ENCODE assay signal across 32 mouse cellular contexts in the genomic region with DNA sequence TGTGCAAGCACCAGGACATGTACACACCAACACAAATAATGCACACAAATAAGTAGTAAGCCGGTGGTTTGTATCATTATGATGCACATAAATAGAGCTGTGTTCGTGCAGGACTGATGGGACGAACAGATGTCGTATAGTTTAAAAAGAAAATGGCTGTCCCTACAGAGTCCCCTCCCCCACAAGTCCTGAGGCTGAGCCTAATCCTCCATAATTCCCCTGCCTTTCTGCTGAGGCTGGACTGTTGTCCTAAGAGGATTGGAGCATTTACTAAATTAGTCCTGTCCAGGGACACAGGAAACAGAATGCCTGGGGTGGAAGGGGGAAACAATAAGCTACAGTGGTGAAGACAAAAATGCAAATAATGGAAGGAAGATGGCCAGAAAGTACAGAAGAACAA. TPM values are rescaled to one million over a fixed set of nuclear protein-coding genes. Genes with fewer than 3 reads are reported as not detected.
DNase-seq lines count a peak whose midpoint lies in the region; ATAC-seq lines count a peak whose summit lies in the region.
"Had no signal": no experiment of that assay in that cellular context is flagged by ENCODE, and none has a peak within 500 bp of the region (broad histone marks: within the 10 kb centered on the region; RNA-seq: fewer than 3 reads in every experiment).

No protein-coding gene starts in this region.

- H3K9ac ChIP-seq in midbrain, embryonic 12.5 days (replicated peaks): no peak overlapping the region
- H3K9ac ChIP-seq in midbrain, embryonic 16.5 days (ENCODE audit: low read depth, low read length): no peak overlapping the region
- no peak overlapping the region for H3K9ac ChIP-seq in midbrain, embryonic 14.5 days (replicated peaks; ENCODE audit: low read length)
- H3K9ac ChIP-seq: embryonic facial prominence, embryonic 12.5 days; embryonic facial prominence, embryonic 15.5 days; forebrain, postnatal 0 days; heart, embryonic 13.5 days; hindbrain, embryonic 14.5 days had no signal

- H3K36me3 ChIP-seq in midbrain, embryonic 12.5 days: no peaks in the 10 kb centered on the region
- H3K36me3 ChIP-seq in midbrain, embryonic 16.5 days (ENCODE audit: control insufficient read depth, insufficient read depth, low read length): no peaks in the 10 kb centered on the region
- no peaks in the 10 kb centered on the region for H3K36me3 ChIP-seq in midbrain, embryonic 14.5 days (ENCODE audit: control insufficient read depth, insufficient read depth, low read length)
- H3K36me3 ChIP-seq: embryonic facial prominence, embryonic 12.5 days; embryonic facial prominence, embryonic 15.5 days; heart, embryonic 13.5 days had no signal

- ATAC-seq in midbrain, embryonic 12.5 days (ENCODE audit: low FRiP score, low read depth): peak; percentile 69
- ATAC-seq in midbrain, embryonic 16.5 days: no peak
- ATAC-seq in midbrain, embryonic 14.5 days (ENCODE audit: low FRiP score, low TSS enrichment): peak; percentile 43; the same call in 1 of the 2 replicates
- ATAC-seq: CD4-positive, CD25-positive, alpha-beta regulatory T cell, adult 4 months; forebrain, embryonic 14.5 days; forebrain, postnatal 0 days; hindbrain, postnatal 0 days had no signal

- no peaks in the 10 kb centered on the region for H3K9me3 ChIP-seq in midbrain, embryonic 12.5 days
- no peaks in the 10 kb centered on the region for H3K9me3 ChIP-seq in midbrain, embryonic 16.5 days (replicated peaks; ENCODE audit: control insufficient read depth, low read length, poor library complexity, severe bottlenecking)
- H3K9me3 ChIP-seq in midbrain, embryonic 14.5 days (ENCODE audit: control insufficient read depth, low read length): no peaks in the 10 kb centered on the region
- H3K9me3 ChIP-seq: embryonic facial prominence, embryonic 12.5 days; embryonic facial prominence, embryonic 15.5 days; heart, embryonic 13.5 days had no signal

- H3K4me2 ChIP-seq in midbrain, embryonic 12.5 days (replicated peaks): no peak overlapping the region
- no peak overlapping the region for H3K4me2 ChIP-seq in midbrain, embryonic 16.5 days (ENCODE audit: low read length)
- H3K4me2 ChIP-seq in midbrain, embryonic 14.5 days (ENCODE audit: low read length): no peak overlapping the region
- H3K4me2 ChIP-seq: embryonic facial prominence, embryonic 12.5 days; embryonic facial prominence, embryonic 15.5 days; heart, embryonic 13.5 days; hindbrain, embryonic 14.5 days had no signal

- H3K27me3 ChIP-seq in midbrain, embryonic 12.5 days: no peaks in the 10 kb centered on the region
- H3K27me3 ChIP-seq in midbrain, embryonic 16.5 days (ENCODE audit: control insufficient read depth, insufficient read depth, low read depth, low read length): no peaks in the 10 kb centered on the region
- no peaks in the 10 kb centered on the region for H3K27me3 ChIP-seq in midbrain, embryonic 14.5 days (ENCODE audit: control insufficient read depth, insufficient read depth, low read length)
- H3K27me3 ChIP-seq: embryonic facial prominence, embryonic 12.5 days; embryonic facial prominence, embryonic 15.5 days; heart, embryonic 13.5 days had no signal

- no peaks in the 10 kb centered on the region for H3K4me1 ChIP-seq in midbrain, embryonic 12.5 days
- H3K4me1 ChIP-seq in midbrain, embryonic 16.5 days (ENCODE audit: control insufficient read depth, insufficient read depth, low read length): no peaks in the 10 kb centered on the region; the same call in 1 of the 2 replicates
- H3K4me1 ChIP-seq in midbrain, embryonic 14.5 days (ENCODE audit: control insufficient read depth, insufficient read depth, low read length): no peaks in the 10 kb centered on the region
- H3K4me1 ChIP-seq: embryonic facial prominence, embryonic 12.5 days; embryonic facial prominence, embryonic 15.5 days; heart, embryonic 13.5 days had no signal

- DNase-seq in midbrain, embryonic 14.5 days: peak; percentile 58
- peak; percentile 90 for DNase-seq in retina, postnatal 1 day
- DNase-seq in gastrocnemius, postnatal 25 days: no peak
- DNase-seq in layer of hippocampus, adult 9-11 months: no peak
- DNase-seq: adrenal gland, adult 2 months; adrenal gland, postnatal 25 days; cerebellum, adult 18-20 months; cerebellum, adult 9-10 months; cerebellum, postnatal 25 days; forebrain, postnatal 0 days; gastrocnemius, adult 2 months; gastrocnemius, postnatal 14 days; heart, adult 18-20 months; heart, postnatal 14 days; heart, postnatal 4 days had no signal

- WGBS in midbrain, embryonic 12.5 days: 37% methylated on average over 4 of the region's 4 CpGs
- 23% methylated on average over 4 of the region's 4 CpGs for WGBS in midbrain, embryonic 16.5 days
- 15% methylated on average over 4 of the region's 4 CpGs for WGBS in midbrain, embryonic 14.5 days

- H3K4me3 ChIP-seq in midbrain, embryonic 12.5 days: no peak overlapping the region
- no peak overlapping the region for H3K4me3 ChIP-seq in midbrain, embryonic 16.5 days (ENCODE audit: low read depth, low read length)
- H3K4me3 ChIP-seq in midbrain, embryonic 14.5 days (replicated peaks; ENCODE audit: low read depth, low read length): no peak overlapping the region
- H3K4me3 ChIP-seq: embryonic facial prominence, embryonic 12.5 days; embryonic facial prominence, embryonic 15.5 days; gastrocnemius, adult 2 months; heart, embryonic 13.5 days had no signal

- 0 out of 2 replicates have a peak overlapping the region, but pooled peaks have one; percentile 4 for H3K27ac ChIP-seq in midbrain, embryonic 12.5 days (replicated peaks)
- no peak overlapping the region for H3K27ac ChIP-seq in midbrain, embryonic 16.5 days (ENCODE audit: low read length)
- H3K27ac ChIP-seq in midbrain, embryonic 14.5 days (replicated peaks; ENCODE audit: low read depth, low read length): no peak overlapping the region
- H3K27ac ChIP-seq: embryonic facial prominence, embryonic 12.5 days; embryonic facial prominence, embryonic 15.5 days; gastrocnemius, adult 2 months; heart, embryonic 13.5 days; hindbrain, embryonic 14.5 days; hindbrain, postnatal 0 days had no signal

RNA-seq across cellular contexts. Expression of gene Crx, which starts 15.7 kb away (rescaled TPM):
- 0.58 and 0.94 TPM in 2 replicates for polyA plus RNA-seq in midbrain, embryonic 12.5 days (2016; fragmentation: Nextera tagmentation; extraction: Ambion mirVana)
- polyA plus RNA-seq in midbrain, embryonic 16.5 days (2015; fragmentation: Nextera tagmentation; extraction: Ambion mirVana): 0.24 and 0.27 TPM in 2 replicates
- polyA plus RNA-seq in midbrain, embryonic 14.5 days (2014; fragmentation: Nextera tagmentation; extraction: Ambion mirVana): 0.18 TPM in 1 of 2 replicates, not detected in the other
- total RNA-seq in gastrocnemius, postnatal 25 days (2021): not detected
- total RNA-seq: adrenal gland, adult 2 months; adrenal gland, postnatal 25 days; common myeloid progenitor, adult 5-6 weeks; gastrocnemius, adult 2 months; gastrocnemius, postnatal 14 days; heart, adult 18-20 months; heart, postnatal 14 days; heart, postnatal 4 days; hindbrain, postnatal 0 days; MEL had no signal
- polyA plus RNA-seq: adrenal gland, adult 2 months; C2C12; CD4-positive, CD25-positive, alpha-beta regulatory T cell, adult 4 months; embryonic facial prominence, embryonic 12.5 days; forebrain, embryonic 11.5 days; gonadal fat pad, adult 2 months; heart, embryonic 13.5 days; heart, embryonic 16.5 days; hindbrain, embryonic 11.5 days; hindbrain, embryonic 14.5 days; hindbrain, postnatal 0 days had no signal

RNA-seq across cellular contexts. Expression of gene Crxos, which starts 18.3 kb away (rescaled TPM):
- 0.51 and 0.73 TPM in 2 replicates for polyA plus RNA-seq in midbrain, embryonic 12.5 days (2016; fragmentation: Nextera tagmentation; extraction: Ambion mirVana)
- polyA plus RNA-seq in midbrain, embryonic 16.5 days (2015; fragmentation: Nextera tagmentation; extraction: Ambion mirVana): not detected in 2 replicates
- 0.22 TPM in 1 of 2 replicates, not detected in the other for polyA plus RNA-seq in midbrain, embryonic 14.5 days (2014; fragmentation: Nextera tagmentation; extraction: Ambion mirVana)
- not detected for total RNA-seq in gastrocnemius, postnatal 25 days (2021)
- total RNA-seq: adrenal gland, adult 2 months; adrenal gland, postnatal 25 days; common myeloid progenitor, adult 5-6 weeks; forebrain, postnatal 0 days; gastrocnemius, adult 2 months; gastrocnemius, postnatal 14 days; heart, adult 18-20 months; heart, postnatal 14 days; heart, postnatal 4 days; hindbrain, postnatal 0 days; MEL had no signal
- polyA plus RNA-seq: C2C12; embryonic facial prominence, embryonic 12.5 days; embryonic facial prominence, embryonic 15.5 days; forebrain, embryonic 11.5 days; forebrain, embryonic 14.5 days; forebrain, postnatal 0 days; gonadal fat pad, adult 2 months; heart, embryonic 13.5 days; heart, embryonic 16.5 days; hindbrain, embryonic 11.5 days had no signal

RNA-seq across cellular contexts. Expression of gene Obox6, which starts 24.6 kb away (rescaled TPM):
- polyA plus RNA-seq in midbrain, embryonic 12.5 days (2016; fragmentation: Nextera tagmentation; extraction: Ambion mirVana): not detected in 2 replicates
- polyA plus RNA-seq in midbrain, embryonic 16.5 days (2015; fragmentation: Nextera tagmentation; extraction: Ambion mirVana): not detected in 2 replicates
- polyA plus RNA-seq in midbrain, embryonic 14.5 days (2014; fragmentation: Nextera tagmentation; extraction: Ambion mirVana): not detected in 2 replicates
- total RNA-seq in gastrocnemius, postnatal 25 days (2021): not detected
- total RNA-seq: adrenal gland, adult 2 months; adrenal gland, postnatal 25 days; common myeloid progenitor, adult 5-6 weeks; forebrain, postnatal 0 days; gastrocnemius, adult 2 months; gastrocnemius, postnatal 14 days; heart, adult 18-20 months; heart, postnatal 14 days; heart, postnatal 4 days; hindbrain, postnatal 0 days; MEL had no signal
- polyA plus RNA-seq: adrenal gland, adult 2 months; C2C12; CD4-positive, CD25-positive, alpha-beta regulatory T cell, adult 4 months; embryonic facial prominence, embryonic 12.5 days; embryonic facial prominence, embryonic 15.5 days; forebrain, embryonic 11.5 days; forebrain, embryonic 14.5 days; forebrain, postnatal 0 days; frontal cortex, adult 2 months; gonadal fat pad, adult 2 months; heart, embryonic 13.5 days; heart, embryonic 16.5 days; hindbrain, embryonic 11.5 days; hindbrain, embryonic 14.5 days; hindbrain, postnatal 0 days had no signal

RNA-seq across cellular contexts. Expression of gene Selenow, which starts 58.1 kb away (rescaled TPM):
- polyA plus RNA-seq in midbrain, embryonic 12.5 days (2016; fragmentation: Nextera tagmentation; extraction: Ambion mirVana): 1,059 and 1,095 TPM in 2 replicates
- polyA plus RNA-seq in midbrain, embryonic 16.5 days (2015; fragmentation: Nextera tagmentation; extraction: Ambion mirVana): 1,578 and 1,695 TPM in 2 replicates
- 1,539 and 1,832 TPM in 2 replicates for polyA plus RNA-seq in midbrain, embryonic 14.5 days (2014; fragmentation: Nextera tagmentation; extraction: Ambion mirVana)
- 1,000 to 10,000 TPM; 1,236 to 1,328 TPM for total RNA-seq in gastrocnemius, postnatal 25 days (2021)

Comparison
In these comparisons a context has a peak if more than half of its experiments do, and no peak if none do; other contexts are left out.
1. DNase-seq: peak in midbrain, embryonic 14.5 days (single experiment) and retina, postnatal 1 day (single experiment); none in gastrocnemius, postnatal 25 days (single experiment) and layer of hippocampus, adult 9-11 months (single experiment).